Mouse (Mus musculus) layer of hippocampus, postnatal 36 days (tissue): ENCODE data around the gene Bpifa2. TPM values are rescaled to one million over a fixed set of nuclear protein-coding genes. Genes with fewer than 3 reads are reported as not detected.
"Not testable (repeated sequence)": the region's sequence is repeated elsewhere in the genome, so short reads cannot be mapped to it uniquely, and the experiment has no call there.

Experiments
- DNase-seq, 2 experiments: peaks; one replicate each; pipeline ENCODE4 v3.0.0; 2022
- total RNA-seq, 2 experiments: library from RNA; stranded (reverse); gene quantifications; 2 replicates each; pipeline ENCODE4 v1.2.3; 2021

The Bpifa2 gene
- not detected for total RNA-seq

DNA sequence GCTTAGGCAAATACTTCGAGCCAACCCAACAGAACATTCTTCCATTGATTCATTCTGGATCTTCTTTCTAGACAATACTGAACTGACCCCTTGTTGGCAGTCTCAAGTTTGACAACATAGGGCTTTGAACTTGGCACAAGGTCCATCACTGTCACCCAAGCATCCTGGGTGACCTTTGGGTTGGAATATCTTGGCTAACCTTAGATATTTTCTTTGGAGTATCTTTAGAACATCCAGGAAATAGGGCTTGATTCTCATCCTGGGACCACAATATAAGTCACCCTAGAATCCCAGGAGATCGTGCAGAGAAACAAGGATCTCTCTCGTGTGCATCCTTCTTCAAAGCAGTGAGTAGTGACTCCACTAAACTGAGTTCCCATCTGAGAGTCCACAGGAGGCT lies at the start of gene Bpifa2:
Gene Bpifa2, plus strand, starts transcription at position 301 of the 400 bp plus-strand sequence.
- no peak for DNase-seq

DNA sequence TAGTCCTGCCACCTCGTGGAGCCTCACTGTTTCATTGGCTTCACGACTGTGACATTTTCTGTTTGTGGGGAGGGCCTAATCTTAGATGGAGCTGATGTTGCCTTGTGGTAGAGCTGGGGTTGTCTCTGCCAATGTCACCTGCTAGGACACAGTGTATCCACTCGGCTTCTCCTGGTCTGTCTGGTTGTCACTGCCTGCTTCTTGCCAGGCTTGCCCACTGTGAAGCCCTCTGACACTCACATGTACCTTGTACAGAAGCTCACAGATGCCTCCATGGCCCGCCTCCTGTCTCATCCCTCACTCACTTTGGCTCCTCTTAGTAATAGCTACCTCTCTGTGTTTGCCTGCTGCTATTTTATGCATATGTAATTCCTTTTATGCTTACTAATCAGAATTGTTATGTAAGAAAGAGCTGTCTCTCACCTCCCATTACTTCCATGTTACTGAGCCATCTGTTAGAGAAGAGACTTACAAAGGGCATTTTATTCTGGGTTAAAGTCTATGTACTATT lies 45.2 kb upstream of the Bpifa2 start:
- DNase-seq: peak; percentile 12 to 21

DNA sequence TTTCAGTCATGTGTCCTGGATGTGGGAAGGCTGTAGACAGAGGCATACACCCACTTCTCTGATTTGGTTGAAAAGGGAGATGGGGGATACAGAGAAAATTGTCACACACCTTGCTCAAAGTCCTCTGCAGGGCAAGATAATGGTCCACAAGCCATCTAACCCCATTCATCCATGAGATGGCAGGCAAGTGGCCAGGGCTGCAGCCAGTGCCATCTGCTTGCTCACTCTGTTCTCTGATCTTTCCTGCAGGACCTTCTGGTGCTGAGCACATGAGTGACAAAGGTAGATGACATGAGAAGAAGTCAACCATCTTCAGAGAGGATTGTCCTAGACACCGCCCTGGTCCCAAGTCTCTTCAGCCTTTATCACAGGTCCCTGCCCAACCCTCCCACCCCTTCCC lies 44.7 kb upstream of the Bpifa2 start:
- no peak for DNase-seq

DNA sequence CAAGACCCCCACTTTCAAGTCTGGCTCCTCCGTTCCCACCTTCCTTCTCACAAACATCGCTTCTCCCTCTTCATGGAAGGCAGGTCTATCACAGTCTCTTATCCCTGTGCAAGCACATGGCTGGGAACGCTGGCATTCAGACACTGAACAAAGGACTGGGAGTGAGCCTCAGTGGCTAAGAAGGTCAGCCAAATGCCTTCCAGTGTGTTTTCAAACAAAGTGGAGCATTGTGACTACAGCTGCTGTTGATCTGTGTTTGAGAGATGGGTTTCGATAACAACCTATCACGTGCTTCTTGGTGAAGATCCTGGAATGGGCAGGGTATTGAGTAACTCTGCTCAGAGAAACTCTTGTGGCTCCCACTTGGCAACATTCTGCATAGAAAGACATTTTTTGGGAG lies 37.8 kb upstream of the Bpifa2 start:
- no peak for DNase-seq

DNA sequence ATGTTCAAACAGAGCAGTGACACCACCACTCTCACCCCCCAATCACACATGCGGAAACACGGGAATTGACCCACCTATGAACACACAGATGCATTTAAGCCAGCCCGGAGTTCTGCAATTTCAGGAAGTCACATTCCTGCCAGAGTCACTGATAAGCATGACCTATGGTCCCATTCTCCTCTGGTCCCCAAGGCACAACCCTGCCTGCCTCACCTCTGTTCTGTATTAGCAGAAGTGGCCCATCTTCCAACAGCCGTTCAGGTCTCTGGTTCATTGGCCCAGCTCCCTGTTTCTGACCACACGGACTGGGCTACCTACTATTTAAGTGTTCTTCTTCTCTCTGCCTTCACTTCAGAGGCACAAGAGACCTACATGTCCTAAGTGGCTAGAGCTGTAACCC lies 33.5 kb upstream of the Bpifa2 start, which contains the start of gene Bpifa6:
Gene Bpifa6, plus strand, starts transcription at position 364 of the 400 bp plus-strand sequence.
- no peak for DNase-seq

DNA sequence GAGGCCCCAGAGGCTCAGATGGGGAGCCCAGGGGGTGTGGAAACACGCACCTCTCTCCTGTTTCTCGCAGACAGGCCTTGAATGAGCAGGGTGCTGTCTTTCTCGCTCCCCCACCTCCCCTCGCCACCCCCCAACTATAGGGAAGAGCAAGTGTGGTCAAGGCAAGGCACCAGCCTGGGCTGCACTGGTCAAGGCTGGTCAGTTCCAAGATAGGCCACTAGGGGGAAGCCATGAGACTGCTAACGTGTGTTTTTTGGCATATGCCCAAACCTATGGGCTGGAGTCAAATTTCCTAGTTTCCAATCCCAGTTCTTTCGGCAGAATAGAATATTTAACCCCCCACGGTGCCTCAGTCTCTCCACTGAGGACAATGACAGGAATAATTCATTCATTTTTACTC lies 12.3 kb upstream of the Bpifa2 start:
- peak; percentile 49 to 54 for DNase-seq

DNA sequence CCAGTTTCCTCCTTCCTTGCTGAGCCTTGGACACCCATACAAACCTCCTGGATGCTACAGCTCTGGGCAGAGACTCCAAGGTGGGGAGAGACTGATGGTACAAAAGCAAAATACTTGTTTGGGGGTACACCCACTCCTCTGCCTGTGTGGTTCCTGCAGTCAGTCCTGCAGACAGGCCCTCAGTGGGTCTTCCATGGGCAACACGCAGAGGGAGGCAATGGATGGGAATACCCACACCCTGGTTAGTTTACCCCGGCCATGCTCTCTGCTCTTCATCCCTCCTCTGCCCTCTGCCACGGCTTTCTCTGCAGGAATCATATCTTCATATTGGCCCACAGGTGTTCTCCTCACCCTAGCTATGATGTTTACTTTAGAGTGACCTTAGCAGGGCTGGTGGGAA lies 7.6 kb upstream of the Bpifa2 start:
- DNase-seq: no peak

DNA sequence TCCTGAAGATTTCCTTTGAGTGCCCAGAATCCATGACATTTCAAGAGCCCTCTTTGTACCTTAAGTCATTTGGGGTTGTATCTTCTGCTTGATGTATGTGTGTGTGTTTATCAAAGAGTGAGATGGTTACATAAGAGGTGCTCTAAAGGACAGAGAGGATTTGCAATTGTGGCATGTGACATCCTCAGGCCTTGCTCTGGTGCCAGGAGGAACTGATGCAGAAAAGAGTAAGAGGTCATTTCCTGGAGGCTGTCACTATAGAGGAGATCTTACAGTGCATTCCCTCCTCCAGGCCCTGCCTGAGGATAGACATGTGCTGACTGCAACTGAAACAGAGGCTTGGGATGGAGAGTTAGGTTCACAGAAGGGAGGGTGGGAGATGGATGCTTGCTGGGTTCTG lies 7.0 kb upstream of the Bpifa2 start:
- no peak for DNase-seq

DNA sequence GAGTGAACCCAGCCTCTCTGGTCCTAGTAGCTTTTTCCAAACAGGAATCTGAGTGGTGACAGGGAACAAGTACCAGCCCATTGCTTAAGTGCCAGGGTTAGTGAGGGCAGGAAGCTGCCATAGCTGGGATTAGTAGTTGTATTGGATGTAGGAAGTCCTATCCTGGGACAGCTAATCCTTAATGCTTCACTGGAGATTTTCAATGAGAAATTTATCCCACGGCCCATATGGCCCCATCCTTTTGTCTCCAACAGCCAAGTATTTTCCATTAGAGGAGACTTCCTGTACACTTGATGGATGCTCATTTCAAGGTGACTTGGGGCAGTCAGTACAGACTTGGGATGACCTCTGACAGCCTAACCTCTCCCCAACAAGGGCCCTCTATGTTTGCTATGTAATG lies 3.6 kb upstream of the Bpifa2 start:
- no peak for DNase-seq

DNA sequence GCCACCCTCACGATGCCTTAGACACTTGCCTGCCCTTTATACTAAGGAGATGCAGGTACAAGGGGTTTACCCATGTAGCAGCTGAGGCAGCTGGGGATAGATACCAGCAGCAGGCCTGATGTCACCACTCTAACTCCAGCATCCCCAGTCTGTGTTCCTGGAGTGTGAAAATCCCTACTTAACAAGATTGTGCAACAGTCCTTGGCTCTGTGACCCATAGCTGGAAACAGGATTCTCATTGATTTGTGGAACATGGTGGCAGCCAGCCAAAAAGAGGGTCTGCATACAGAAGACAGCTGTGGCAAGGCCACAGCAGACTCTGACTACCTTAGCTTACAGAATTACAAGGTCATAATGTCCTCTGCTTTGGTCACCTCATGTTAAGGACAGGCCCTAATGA lies 3.0 kb upstream of the Bpifa2 start:
- no peak for DNase-seq

DNA sequence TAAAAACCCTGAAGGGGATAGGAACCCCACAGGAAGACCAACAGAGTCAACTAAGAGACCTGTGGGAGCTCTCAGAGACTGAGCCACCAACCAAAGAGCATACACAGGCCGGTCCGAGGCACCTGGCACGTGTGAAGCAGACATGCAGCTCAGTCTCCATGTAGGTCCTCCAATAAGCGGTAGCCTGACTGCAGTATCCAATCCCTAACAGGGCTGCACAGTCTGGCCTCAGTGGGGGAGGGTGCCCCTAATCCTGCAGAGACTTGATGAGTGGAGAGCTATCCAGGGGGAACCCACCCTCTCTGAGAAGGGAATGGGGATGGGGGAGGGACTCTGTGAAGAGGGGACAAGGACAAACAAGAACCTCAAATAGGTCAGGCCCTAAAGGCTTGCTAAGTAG lies 2.3 kb upstream of the Bpifa2 start:
- DNase-seq: no peak

DNA sequence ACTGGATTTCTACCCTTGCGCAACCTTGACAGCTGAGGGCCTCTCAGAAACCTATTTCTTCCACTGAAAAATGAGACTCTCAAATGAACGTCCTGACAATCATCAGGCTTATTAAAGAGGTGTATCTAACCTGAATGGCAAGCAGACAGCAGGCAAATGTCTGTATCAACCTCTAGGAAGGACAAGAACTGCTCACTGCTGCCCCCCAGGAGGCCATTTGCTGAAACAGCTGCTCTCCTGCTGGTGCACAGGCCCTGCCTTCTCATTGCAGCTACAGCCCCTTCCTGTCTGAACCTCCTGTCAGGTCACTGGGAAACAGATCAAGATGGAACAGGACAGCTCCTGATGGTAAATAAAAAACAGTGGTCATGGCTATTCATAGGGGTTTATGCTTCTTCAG lies 1.7 kb upstream of the Bpifa2 start:
- no peak for DNase-seq

DNA sequence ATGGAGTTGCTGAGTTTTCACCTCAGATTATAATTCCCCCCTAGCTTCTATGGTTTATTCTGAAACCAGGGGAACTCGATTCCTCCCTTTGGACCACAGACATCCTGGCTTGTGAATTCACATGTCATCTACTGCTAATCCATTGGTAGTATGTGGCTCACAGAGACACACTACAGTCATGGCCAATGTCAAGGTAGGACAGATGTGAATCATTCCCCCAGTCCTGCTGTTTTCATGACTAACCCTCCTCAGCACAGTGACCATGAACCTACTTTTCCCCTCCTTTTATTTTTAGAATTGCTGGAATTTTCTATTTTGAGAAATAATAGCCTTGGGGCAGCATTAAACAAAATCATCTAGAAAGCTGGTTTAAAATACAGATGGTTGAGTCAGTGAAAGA lies 684 bp upstream of the Bpifa2 start:
- no peak for DNase-seq

DNA sequence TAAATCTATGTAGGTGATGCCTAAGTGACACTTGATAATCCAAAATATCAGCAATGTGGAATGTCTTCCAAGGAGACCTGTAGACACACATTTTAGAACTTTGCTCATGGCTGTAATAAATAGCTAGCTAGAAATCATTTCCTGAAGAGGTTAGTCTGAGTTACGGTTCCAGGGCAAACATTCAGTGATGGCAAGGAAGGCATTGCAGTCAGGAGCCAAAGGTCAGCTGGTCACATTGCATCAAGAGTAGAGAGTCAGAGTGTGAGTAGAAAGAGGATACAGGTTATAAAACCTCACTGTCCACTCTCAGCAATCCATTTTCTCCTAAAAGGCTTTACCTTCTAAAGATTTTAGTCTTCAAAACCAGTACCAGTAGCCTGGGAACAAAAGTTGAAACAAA lies 9.9 kb downstream of the Bpifa2 start:
- no peak for DNase-seq

DNA sequence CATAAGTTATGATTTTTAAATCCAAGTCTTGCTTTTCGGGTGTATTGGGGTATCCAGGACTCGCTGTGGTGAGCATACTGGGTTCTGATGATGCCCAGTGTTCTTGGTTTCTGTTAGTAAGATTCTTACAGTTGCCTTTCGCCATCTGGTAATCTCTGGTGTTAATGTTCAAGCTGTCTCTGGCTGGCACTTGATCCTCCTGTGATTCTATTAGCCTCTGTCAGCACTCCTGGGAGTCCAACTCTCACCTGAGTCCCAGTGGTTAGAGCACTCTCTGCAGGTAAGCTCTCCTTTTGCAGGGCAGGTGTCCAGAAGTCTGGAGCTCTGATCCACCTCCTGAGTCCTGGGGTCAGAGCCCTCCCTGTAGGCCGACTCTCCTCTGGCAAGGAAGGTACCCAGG lies 16.6 kb downstream of the Bpifa2 start:
- not testable (repeated sequence) for DNase-seq

DNA sequence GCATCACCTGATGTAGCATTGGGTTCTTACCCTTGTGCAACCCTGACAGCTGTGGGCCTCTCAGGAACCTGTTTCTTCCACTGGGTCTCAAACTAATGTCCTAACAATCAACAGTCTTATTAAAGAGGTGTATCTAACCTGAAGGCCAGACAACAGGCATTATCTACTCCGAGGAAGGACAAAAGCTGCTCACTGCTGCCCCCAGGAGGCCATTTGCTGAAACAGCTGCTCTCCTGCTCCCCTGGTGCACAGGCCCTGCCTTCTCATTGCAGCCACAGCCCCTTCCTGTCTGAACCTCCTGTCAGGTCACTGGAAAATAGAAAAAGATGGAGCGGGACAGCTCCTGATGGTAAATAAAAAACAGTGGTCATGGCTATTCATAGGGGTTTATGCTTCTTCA lies 30.9 kb downstream of the Bpifa2 start:
- peak; percentile 5 to 19 for DNase-seq

DNA sequence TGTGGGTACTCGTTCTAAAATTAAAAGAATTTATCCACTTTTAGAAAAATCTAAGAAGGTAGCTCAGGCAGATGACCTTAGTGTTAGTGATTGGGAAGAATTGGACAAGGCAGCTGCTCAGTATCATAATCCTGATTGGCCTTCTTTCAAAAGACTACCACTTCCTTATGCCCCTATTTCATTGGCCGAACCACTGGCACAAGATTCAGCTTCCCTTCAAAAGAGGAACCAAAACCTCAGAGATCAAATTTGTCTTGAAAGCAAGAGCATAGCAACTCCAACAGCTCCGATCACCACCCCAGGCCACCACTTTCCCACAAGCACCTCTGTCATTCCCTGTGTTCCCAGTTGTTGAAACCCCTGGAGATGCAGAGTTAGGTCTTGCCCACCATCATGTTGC lies 36.7 kb downstream of the Bpifa2 start:
- DNase-seq: no peak

DNA sequence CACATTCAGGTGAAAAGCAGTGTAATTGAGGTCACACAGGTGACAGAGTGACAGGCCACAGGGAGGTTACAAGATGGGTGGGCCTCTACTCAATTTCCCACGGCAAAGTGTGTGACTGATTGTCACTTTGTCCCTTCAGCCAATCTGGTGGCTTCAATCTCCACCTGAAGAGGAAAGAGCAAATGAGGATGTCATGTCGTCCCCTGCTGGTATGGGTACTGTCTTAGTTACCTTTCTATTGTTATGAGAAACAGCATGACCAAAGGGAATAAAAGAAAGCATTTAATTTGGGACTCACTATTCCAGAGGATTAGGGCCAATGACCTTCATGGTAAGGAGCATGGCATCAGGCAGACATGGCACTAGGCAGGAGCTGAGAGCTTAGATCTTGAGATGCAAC lies 50.6 kb downstream of the Bpifa2 start:
- DNase-seq: no peak

Other genes with a start within 250 kb of the Bpifa2 start
- gene Efcab8, start 228.3 kb upstream of the Bpifa2 start, total RNA-seq: under 1 TPM; 0.07 to 0.40 TPM
- not detected for gene Sun5, start 137.2 kb upstream of the Bpifa2 start, total RNA-seq
- not detected for gene Bpifb2, start 133.2 kb upstream of the Bpifa2 start, total RNA-seq
- gene Bpifb6, start 107.9 kb upstream of the Bpifa2 start, total RNA-seq: not detected
- gene Bpifb3, start 90.0 kb upstream of the Bpifa2 start, total RNA-seq: not detected
- not detected for gene Bpifb4, start 70.1 kb upstream of the Bpifa2 start, total RNA-seq
- not detected for gene Bpifa6, start 33.3 kb upstream of the Bpifa2 start, total RNA-seq
- gene Bpifa3, start 122.1 kb downstream of the Bpifa2 start, total RNA-seq: not detected
- gene Bpifa1, start 134.6 kb downstream of the Bpifa2 start, total RNA-seq: not detected
- gene Bpifa5, start 154.3 kb downstream of the Bpifa2 start, total RNA-seq: not detected
- under 1 TPM in 1 of 2 experiments, not detected in 1; 0.12 TPM for gene Bpifb1, start 182.6 kb downstream of the Bpifa2 start, total RNA-seq
- not detected for gene Bpifb5, start 215.5 kb downstream of the Bpifa2 start, total RNA-seq
- not detected for gene Bpifb9a, start 249.6 kb downstream of the Bpifa2 start, total RNA-seq